Mouse (Mus musculus): ENCODE data around the gene Zfp13. TPM values are rescaled to one million over a fixed set of nuclear protein-coding genes. Genes with fewer than 3 reads are reported as not detected.

The Zfp13 gene
- total and polyA plus RNA-seq, 2 experiments from 2014 or later, result 23.3 to 48.2 TPM

GRCm38 (mm10) chr17:23550856-23551255 is 48.4 kb downstream of the Zfp13 start:
- Histone ChIP-seq H3K4me3 (ENCODE audit: low read depth, low read length) (peak overlapping the region; percentile 55), H3K4me1 (ENCODE audit: insufficient read depth, low read length) (0 out of 2 replicates have a peak, but pooled peaks cover 3% of the 10 kb centered on the region), H3K4me2 (ENCODE audit: low read depth, low read length, poor library complexity, severe bottlenecking) (peak overlapping the region; percentile 82), H3K27ac (ENCODE audit: low read depth, low read length) (peak overlapping the region; percentile 84), H3K27me3 (ENCODE audit: insufficient read depth, low read length) (no peaks in the 10 kb centered on the region), H3K9ac (replicated peaks; ENCODE audit: low read length, poor library complexity, severe bottlenecking) (peak overlapping the region; percentile 64), H3K9me3 (ENCODE audit: low read length) (no peaks in the 10 kb centered on the region), H3K36me3 (ENCODE audit: insufficient read depth, low read length) (0 out of 2 replicates have a peak, but pooled peaks cover 10% of the 10 kb centered on the region)
- ATAC-seq (ENCODE audit: low FRiP score) (peak; percentile 15; the same call in 1 of the 2 replicates), DNase-seq (ENCODE audit: low spot score) (no peak)
- whole genome bisulfite sequencing, result under 1% methylated on average over 15 of the region's 15 CpGs
- no peak for TF ChIP-seq CTCF (IDR thresholded peaks at IDR 0.05)

DNA sequence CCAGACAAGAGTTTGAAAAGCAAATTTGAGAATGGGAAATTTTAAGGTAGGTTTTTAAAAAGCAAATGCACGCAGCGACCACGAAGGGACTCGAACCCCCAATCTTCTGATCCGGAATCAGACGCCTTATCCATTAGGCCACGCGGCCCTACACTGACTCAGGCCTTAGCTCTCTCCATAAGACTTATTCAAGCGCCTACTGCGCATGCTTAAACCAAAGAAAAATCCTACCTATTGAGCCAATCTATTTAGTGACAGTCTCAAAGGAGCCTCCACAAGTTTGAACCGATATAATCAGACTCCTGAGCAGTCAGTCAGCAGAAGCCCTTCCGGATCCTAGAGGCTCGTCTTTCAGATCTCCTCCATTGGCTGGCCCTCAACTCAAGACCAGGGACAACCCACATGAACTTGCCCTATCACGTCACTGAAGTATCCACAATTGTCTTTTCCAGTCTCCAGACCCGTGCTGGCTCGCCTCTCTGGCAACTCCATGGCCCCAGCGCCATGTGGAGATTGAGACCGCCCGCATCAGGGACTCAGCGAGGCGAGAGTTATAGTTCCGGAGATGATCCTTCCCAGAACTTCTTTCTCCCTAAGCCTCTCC is 49.0 kb downstream of the Zfp13 start:
- peak overlapping the region; percentile 82 for H3K4me2 ChIP-seq (ENCODE audit: low read depth, low read length, poor library complexity, severe bottlenecking)
- H3K36me3 ChIP-seq (ENCODE audit: insufficient read depth, low read length), result 0 out of 2 replicates have a peak, but pooled peaks cover 4% of the 10 kb centered on the region

DNA sequence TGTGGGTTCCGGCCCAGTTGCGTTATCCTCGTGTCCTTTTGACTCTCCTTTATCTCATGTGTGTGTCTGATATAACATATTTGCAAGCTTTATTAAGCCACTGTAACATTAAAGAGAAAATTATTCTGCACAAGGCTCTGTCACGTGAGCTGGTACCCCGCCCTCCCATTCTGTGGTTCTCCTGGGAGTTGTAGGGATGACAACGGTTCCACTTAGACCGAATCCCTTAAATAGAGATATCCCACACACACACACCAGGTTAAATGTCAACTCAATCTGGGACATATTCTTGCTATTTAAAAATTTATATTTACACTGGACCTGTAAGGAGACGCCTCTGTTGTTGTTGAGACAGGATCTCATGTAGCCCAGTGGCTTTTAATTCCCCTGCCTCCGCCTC is 49.8 kb downstream of the Zfp13 start:
- 0 out of 2 replicates have a peak, but pooled peaks cover 4% of the 10 kb centered on the region for H3K36me3 ChIP-seq (ENCODE audit: insufficient read depth, low read length)
- WGBS, result 3% methylated on average over 9 of the region's 9 CpGs
- peak overlapping the region; percentile 82 for H3K4me2 ChIP-seq (ENCODE audit: low read depth, low read length, poor library complexity, severe bottlenecking)
- 0 out of 2 replicates have a peak, but pooled peaks cover 3% of the 10 kb centered on the region for H3K4me1 ChIP-seq (ENCODE audit: insufficient read depth, low read length)
- peak overlapping the region; percentile 60 for H3K27ac ChIP-seq (ENCODE audit: low read depth, low read length)
- H3K27me3 ChIP-seq (ENCODE audit: insufficient read depth, low read length), result no peaks in the 10 kb centered on the region
- H3K9me3 ChIP-seq (ENCODE audit: low read length), result no peaks in the 10 kb centered on the region
- peak; percentile 55 for DNase-seq (ENCODE audit: low spot score)
- TF ChIP-seq CTCF (IDR thresholded peaks at IDR 0.05), result no peak
- peak overlapping the region; percentile 55 for H3K4me3 ChIP-seq (ENCODE audit: low read depth, low read length)
- ATAC-seq (ENCODE audit: low FRiP score), result no peak
- peak overlapping the region; percentile 64 for H3K9ac ChIP-seq (replicated peaks; ENCODE audit: low read length, poor library complexity, severe bottlenecking)

More for the DNA sequence above, 49.0 kb downstream of the Zfp13 start:
- Histone ChIP-seq H3K27ac (ENCODE audit: low read depth, low read length) (peak overlapping the region; percentile 84), H3K4me1 (ENCODE audit: insufficient read depth, low read length) (0 out of 2 replicates have a peak, but pooled peaks cover 3% of the 10 kb centered on the region), H3K9me3 (ENCODE audit: low read length) (no peaks in the 10 kb centered on the region), H3K4me3 (ENCODE audit: low read depth, low read length) (peak overlapping the region; percentile 55), H3K27me3 (ENCODE audit: insufficient read depth, low read length) (no peaks in the 10 kb centered on the region), H3K9ac (replicated peaks; ENCODE audit: low read length, poor library complexity, severe bottlenecking) (peak overlapping the region; percentile 64)
- under 1% methylated on average over 22 of the region's 22 CpGs for WGBS
- peak; percentile 95 for DNase-seq (ENCODE audit: low spot score)
- no peak for TF ChIP-seq CTCF (IDR thresholded peaks at IDR 0.05)
- ATAC-seq (ENCODE audit: low FRiP score), result peak; percentile 81

DNA sequence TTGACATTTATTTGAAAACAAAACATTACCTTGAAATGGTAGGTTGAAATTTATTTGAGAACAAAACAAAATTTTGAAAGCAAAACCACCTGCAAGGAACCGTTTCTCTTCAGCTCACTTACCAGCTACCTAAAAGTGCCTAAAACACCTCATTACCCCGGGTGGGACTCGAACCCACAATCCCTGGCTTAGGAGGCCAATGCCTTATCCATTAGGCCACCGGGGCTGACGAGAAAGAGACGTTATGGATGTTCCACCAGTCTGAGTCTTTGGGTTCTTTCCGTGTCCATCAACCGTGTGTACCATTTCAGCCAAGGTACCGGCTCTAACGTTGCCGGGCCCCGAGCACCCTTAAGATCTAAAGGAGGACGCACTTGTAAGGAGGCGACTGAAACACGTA is 50.7 kb downstream of the Zfp13 start:
- Histone ChIP-seq H3K27me3 (ENCODE audit: insufficient read depth, low read length) (no peaks in the 10 kb centered on the region), H3K9me3 (ENCODE audit: low read length) (no peaks in the 10 kb centered on the region), H3K9ac (replicated peaks; ENCODE audit: low read length, poor library complexity, severe bottlenecking) (no peak overlapping the region), H3K4me1 (ENCODE audit: insufficient read depth, low read length) (0 out of 2 replicates have a peak, but pooled peaks cover 3% of the 10 kb centered on the region), H3K4me2 (ENCODE audit: low read depth, low read length, poor library complexity, severe bottlenecking) (peak overlapping the region; percentile 82), H3K36me3 (ENCODE audit: insufficient read depth, low read length) (0 out of 2 replicates have a peak, but pooled peaks cover 4% of the 10 kb centered on the region), H3K27ac (ENCODE audit: low read depth, low read length) (peak overlapping the region; percentile 45), H3K4me3 (ENCODE audit: low read depth, low read length) (peak overlapping the region; percentile 55)
- DNase-seq (ENCODE audit: low spot score), result peak; percentile 86
- no peak for TF ChIP-seq CTCF (IDR thresholded peaks at IDR 0.05)
- under 1% methylated on average over 15 of the region's 15 CpGs for WGBS
- ATAC-seq (ENCODE audit: low FRiP score), result no peak

GRCm38 (mm10) chr17:23547681-23548443 is 51.4 kb downstream of the Zfp13 start:
- no peak for TF ChIP-seq CTCF (IDR thresholded peaks at IDR 0.05)
- H3K9me3 ChIP-seq (ENCODE audit: low read length), result no peaks in the 10 kb centered on the region
- H3K4me3 ChIP-seq (ENCODE audit: low read depth, low read length), result peak overlapping the region; percentile 64; the same call in 1 of the 2 replicates
- H3K27ac ChIP-seq (ENCODE audit: low read depth, low read length), result no peak overlapping the region
- peak overlapping the region; percentile 57; the same call in 1 of the 2 replicates for H3K4me2 ChIP-seq (ENCODE audit: low read depth, low read length, poor library complexity, severe bottlenecking)
- whole genome bisulfite sequencing, result 60% methylated on average over 11 of the region's 11 CpGs
- H3K9ac ChIP-seq (replicated peaks; ENCODE audit: low read length, poor library complexity, severe bottlenecking), result no peak overlapping the region
- H3K4me1 ChIP-seq (ENCODE audit: insufficient read depth, low read length), result 0 out of 2 replicates have a peak, but pooled peaks cover 3% of the 10 kb centered on the region
- DNase-seq (ENCODE audit: low spot score) (no peak), ATAC-seq (ENCODE audit: low FRiP score) (no peak)
- H3K27me3 ChIP-seq (ENCODE audit: insufficient read depth, low read length), result no peaks in the 10 kb centered on the region
- H3K36me3 ChIP-seq (ENCODE audit: insufficient read depth, low read length), result no peaks in the 10 kb centered on the region
